Mouse (Mus musculus): ENCODE measurements at regions not wholly inside any gene's neighbourhood (a gene's known extent, or its start where the extent isn't known, plus 50 kb on each side); places are given as distances from the start of the nearest gene placed in this dataset.

- no peak for DNase-seq
These were observed 62.3 kb downstream of the Zfp706 start for GRCm38 (mm10) chr15:36945309-36945708.

DNA sequence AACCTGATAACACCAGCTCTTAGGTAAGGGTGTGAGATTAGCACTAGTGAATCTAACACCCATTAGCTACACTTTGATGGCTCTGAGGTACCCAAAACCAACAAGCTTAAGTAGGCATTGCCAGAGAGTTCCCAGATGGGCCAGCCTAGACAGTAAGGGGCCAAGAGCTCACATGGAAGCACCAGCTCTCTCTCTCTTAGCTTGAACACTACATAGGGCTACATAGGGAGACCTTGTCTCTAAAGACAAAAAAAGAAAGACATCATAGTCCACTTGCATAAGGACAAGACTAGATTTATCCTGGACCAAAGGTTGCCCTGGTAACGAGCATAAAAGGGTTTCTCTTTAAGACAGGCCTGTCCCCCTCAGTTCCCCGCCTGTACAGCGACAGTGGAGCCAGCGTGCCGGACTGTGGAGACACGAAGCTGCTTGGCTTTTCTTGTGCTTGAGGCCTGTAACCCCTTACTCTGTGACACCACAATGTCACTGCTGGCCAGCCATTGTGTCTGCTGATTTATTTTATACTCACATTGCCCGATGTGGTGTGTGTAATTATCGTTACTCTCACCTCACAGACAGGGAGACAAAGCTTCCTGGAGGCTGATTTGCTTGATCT, 62.9 kb downstream of the Zfp706 start:
- no peak for DNase-seq

- peak; percentile 64 to 71 for DNase-seq
These were observed 64.0 kb downstream of the Zfp706 start for GRCm38 (mm10) chr15:36943492-36944112.

DNA sequence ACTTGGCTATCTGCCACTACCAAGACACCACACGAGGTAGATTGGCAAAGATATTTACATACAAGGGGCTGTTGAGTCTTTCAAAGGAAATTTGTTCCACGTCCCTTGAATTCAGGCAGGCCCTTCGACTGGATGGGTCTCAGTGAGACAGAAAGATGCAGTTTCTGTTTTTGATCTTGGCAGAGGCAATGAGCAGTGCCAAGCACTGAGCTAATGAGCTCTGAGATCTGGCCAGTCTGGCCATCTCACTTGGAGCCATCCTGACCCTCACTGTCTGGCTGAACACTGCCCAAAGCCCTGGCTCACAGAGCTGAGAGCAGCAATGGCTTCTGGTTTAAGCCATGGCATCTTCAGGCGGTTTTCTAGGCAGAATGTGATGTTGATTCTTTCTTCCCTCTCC, 65.3 kb downstream of the Zfp706 start:
- peak; percentile 71 to 77 for DNase-seq

- DNase-seq = peak; percentile 53 to 63
These were observed 65.8 kb downstream of the Zfp706 start for GRCm38 (mm10) chr15:36941741-36942140.

DNA sequence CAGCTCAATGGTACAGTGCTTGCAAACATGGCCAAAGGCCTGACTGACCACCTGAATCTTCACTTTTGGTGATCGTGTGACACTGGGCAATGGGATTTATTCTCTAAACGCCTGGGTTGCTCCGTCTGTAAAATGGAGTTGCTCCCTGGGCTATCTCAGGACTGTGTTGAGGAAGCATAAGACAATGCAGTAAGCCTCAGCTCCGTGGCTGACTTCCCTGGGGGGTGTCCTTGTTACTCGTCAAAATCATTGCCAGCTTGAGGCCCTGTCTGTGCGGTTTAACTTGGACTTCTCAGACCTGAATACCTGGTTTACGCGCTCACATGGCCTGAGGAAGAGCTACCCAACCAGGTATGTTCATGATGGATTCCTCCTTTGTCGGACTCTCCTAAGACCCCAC, 68.0 kb downstream of the Zfp706 start:
- no peak for DNase-seq

DNA sequence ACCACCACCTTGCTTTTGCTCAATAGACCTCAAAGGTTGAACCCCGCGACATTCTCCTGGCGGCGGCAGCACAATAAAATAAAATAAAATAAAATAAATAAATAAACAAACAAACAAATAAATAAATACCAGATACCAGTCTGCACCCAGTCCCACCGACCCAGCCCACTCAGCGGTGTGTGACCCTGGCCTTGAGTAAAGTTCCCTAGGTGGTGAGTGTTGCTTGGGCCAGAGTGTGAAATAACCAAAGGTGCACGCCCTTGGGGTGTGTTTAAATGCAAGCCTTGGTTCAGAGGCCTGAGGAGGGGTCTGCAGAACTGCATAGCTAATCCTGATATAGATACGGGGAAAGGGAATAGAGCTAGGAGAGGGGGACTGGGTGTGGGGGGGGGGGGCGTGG, 68.4 kb downstream of the Zfp706 start:
- DNase-seq = no peak

DNA sequence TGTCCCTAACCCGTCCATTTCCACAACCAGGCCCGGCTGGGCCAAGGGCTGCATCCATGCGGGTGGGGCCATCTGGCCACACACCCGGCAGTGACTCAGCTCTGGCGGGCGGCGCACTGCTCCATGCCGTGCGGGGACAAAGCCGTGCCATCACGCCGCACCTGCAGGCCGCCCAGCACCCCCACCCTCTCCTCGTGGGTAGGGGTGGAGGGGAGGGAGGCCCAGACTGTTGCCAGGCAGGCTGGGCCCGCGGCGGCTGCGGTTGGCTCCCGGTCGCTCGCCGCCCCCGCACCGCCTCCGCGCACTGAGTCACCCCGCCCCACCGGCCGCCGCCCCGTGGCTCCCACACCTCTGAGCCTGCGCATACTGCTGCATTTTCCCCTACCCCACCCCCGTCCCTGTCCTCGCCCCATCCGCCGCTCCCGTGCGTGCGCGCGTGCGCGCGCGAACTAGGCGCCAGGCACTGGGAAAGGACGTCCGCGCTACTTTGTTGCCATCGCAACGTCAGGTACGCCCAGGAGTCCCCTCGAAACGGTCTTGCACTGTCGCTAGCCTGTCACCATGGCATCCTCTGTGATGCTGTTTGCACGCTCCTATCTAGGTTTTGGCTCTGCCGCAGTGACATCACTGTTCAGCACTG, 68.9 kb downstream of the Zfp706 start:
- peak; percentile 98 to 99 for DNase-seq

DNA sequence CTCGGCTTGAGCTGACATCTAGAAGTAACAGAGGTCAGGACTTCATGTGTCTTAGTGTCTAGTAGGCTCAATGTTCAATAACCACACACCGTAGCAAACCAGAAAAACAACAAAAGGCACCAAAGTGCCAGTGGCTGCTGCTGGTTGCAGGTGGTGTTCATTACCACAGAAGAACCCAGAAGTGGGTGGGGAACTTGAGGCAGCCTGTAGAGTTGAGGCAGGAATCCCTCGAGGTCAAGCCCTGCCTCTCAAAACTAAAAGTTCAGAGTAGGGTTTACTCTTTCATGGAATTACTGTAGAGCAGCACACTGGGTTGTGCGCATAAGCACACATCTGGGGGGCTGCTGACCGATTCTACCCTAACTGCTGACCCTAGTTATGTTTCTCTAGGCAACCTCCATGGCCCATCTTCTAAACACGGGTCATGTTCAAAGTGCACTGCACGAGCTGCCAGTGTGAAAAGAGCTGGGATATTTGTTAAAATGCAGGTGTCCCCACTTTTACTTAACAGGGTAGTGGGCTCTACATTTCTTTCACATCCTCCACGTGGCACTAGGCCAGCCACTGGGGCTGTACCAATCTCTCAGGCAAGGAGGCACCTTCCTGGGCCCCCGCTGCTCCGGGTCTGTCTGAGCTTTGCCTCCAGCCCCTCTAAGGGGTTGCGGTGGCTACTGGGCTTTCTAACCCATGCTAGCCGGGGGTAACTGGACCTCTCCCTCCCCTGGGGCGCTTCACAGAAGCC, 69.6 kb downstream of the Zfp706 start:
- DNase-seq = peak; percentile 89 to 90

GRCm38 (mm10) chr15:36937067-36937657, 70.4 kb downstream of the Zfp706 start:
- no peak for DNase-seq

GRCm38 (mm10) chr15:36934801-36935200, 72.8 kb downstream of the Zfp706 start:
- no peak for DNase-seq

DNA sequence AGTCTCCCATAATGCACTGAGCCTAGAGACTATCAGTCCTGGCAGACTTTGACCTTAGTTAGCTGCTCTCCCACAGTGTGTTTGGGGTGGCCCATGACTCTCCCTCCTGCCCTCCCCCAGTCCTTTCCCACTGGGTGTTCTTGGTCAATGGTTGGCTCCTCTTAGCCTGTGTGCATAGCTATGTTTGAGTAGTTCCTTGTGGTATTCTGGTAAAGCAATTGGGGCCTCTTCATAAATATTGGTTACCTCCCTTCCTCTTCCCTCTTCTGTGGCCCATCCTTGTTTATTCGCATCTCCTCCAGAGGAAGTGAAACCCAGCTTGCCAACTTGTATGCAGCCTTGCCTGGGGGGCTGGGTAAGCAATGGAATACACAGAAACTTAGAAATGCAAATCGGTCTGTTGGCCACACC, 74.0 kb downstream of the Zfp706 start:
- no peak for DNase-seq

DNA sequence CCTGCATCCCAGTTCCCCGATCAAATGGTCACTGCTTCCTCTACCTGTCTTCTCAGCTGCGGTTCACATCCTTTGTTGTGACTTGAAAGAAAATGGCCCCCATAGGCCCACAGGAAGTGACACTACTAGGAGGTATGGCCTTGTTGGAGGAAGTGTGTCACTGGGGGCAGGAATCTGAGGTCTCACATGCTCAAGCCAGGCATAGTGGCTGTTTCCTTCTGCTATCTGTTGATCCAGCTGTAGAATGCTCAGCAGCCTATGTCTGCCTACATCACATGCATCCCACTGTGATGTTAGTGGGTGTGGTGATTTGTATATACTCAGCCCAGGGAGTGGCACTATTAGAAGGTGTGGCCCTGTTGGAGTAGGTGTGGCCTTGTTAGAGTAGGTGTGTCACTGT, 76.1 kb downstream of the Zfp706 start:
- no peak for DNase-seq

- no peak for DNase-seq
These were observed 77.1 kb downstream of the Zfp706 start for GRCm38 (mm10) chr15:36930433-36930832.

DNA sequence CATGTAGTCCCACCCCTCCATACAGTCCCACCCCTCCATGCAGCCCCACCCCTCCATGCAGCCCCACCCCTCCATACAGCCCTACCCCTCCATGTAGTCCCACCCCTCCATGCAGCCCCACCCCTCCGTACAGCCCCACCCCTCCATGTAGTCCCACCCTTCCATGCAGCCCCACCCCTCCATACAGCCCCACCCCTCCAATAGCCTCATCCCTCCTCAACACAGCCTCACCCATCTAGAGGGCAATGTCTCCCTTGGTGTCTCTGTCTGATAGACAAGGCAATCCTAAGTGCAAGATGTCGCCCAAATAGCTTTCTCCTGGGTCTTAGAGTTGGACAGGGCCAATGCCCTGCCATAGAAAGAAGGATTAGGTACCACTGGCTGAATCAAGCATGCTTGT, 77.8 kb downstream of the Zfp706 start:
- DNase-seq = no peak

DNA sequence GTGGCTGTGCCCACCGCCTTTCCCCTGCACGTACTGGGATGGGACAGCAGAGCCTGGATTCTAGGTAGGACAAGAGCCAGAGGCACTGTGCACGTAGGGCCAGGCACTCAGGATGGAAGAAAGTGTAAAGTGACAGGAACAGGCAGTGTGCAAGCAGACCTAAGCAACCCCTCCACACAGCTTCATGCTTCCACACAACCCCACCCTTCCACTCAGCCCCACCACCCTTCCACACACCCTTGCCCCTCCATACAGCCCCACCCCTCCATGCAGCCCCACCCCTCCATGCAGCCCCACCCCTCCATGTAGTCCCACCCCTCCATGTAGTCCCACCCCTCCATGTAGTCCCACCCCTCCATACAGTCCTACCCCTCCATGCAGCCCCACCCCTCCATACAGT, 78.5 kb downstream of the Zfp706 start:
- DNase-seq = no peak

- DNase-seq = no peak
These were observed 78.9 kb downstream of the Zfp706 start for GRCm38 (mm10) chr15:36928678-36929077.

DNA sequence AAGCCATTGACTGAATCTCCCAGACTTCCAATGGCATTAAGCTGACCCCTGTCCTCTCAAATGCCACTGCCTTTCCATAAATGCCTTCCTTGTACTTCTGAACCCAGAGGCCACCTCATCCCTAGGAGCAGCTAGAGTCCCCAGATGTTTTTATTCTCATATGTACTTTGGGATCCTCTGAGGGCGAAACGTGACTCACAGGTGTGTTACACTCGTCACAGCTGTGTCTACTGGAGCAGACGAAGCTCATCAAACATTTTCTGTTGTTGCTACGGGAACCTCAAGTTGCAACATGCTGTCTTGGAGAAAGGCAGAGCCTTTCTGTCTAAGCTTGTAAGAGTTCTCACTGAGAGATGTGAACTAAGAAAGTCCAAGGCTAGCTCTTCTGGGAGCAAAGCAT, 80.1 kb downstream of the Zfp706 start:
- no peak for DNase-seq

DNA sequence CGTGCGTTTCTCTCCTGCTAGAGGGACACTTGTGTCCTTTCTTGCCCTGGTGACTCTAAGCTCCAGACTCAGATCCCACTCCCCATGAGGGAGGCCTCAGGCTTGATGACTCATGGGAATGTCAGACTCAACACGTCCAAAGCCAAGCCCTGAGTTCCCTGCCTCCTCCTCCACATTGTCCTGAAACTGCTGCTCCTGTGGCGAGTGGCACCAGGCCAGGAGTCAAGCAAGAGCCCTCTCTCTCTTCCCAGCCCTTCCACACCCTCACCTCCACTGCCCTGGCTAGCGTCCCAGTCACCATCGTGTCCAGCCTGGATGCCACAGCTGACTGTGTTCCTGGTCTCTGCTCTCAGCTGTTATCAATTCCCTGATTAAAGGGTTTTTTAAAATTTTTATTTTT, 83.4 kb downstream of the Zfp706 start:
- DNase-seq = peak; percentile 86 to 89

DNA sequence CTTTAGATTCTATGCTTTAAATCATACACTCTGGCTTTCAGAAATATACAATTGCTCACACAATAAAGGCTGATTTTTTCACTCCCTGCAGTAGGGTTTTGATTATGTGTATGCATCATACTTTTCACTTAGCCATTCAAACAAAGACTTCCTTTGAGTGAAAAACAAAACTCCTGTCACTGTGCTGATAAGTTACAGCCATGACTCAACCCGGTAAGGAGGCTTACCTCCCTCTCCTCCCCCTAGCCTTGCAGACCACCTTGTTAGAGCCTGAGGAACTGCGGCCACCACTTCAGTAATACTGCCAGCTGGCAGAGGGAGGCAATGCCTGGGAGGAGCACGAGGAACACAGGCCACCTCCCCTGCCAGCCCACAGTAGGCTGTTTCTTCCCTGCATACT, 86.2 kb downstream of the Zfp706 start:
- peak in 1 of 2 experiments; percentile 43 for DNase-seq

DNA sequence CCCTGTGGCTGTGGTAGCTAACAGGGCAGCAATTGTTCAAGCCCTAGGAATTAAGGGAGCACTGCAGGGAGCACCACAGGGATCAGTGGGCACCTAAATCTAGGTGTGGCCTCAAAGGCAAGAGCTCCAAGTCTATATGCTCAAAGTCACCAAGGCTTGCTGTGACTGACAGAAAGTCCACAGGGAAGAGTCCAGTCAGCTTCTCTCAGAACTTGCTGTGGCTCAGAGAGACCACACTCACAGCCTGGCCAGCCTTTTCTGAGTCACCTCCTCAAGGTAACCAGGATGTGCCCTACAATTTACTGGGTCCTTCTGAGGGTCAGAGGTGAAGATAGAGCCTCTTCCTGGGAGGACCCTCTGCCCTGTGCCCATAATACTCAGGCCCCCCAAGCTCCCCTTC, 86.7 kb downstream of the Zfp706 start:
- DNase-seq = no peak

DNA sequence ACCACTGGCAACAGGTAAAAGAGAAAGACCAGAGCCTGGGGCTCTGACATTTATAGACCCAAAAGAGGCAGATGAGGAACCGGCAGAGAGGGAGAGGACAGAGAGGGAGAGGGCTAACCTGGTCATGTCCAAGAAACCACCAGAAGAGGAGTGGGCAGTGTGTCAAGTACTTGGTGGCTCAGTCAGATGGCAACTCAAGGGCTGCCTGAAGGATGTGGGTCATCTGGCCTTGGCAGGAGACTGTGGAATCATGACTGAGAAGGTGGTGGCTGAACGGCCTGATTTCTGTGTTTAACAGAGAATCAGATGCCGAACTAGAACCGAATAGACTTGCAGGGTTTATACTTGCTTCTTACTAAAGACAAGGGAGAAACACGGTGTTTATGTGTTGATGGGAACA, 87.9 kb downstream of the Zfp706 start:
- DNase-seq = no peak

DNA sequence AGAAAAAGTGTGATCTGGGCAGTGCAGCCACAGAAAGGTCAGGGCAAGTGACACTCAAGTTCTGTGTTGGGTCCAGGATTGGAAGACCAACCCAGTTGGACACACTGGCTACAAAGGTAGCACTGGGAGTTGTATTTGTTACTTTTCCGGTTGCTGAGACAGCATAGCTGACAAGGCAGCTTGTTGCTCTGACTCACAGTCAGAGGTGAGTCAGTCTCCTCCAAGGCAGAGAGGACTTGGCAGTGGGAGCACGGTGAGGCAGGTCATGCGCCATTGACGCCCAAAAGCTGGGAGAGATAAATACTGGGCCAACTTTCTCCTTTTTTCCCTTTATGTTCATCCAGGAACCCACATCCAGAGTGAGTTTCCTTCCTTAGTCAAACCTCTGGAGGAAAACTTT, 88.4 kb downstream of the Zfp706 start:
- no peak for DNase-seq
